Mouse (Mus musculus): Measurements from ENCODE around the gene Pbx1. TPM values are rescaled to one million over a fixed set of nuclear protein-coding genes. Genes with fewer than 3 reads are reported as not detected.

Gene Pbx1
- polyA plus RNA-seq, 1 experiment from 2014 or later: 27.5 TPM

GRCm38 (mm10) chr1:168265090-168265489 lies 167.0 kb downstream of the Pbx1 start:
- WGBS: 94% methylated on average over 5 of the region's 5 CpGs

GRCm38 (mm10) chr1:168260391-168260790 lies 171.7 kb downstream of the Pbx1 start:
- no peak overlapping the region for H3K9ac ChIP-seq
- no peaks in the 10 kb centered on the region for H3K36me3 ChIP-seq
- H3K4me1 ChIP-seq (replicated peaks): 0 out of 2 replicates have a peak, but pooled peaks cover 4% of the 10 kb centered on the region
- ATAC-seq: no peak
- H3K9me3 ChIP-seq: no peaks in the 10 kb centered on the region
- WGBS: 79% methylated on average over 3 of the region's 3 CpGs
- no peak overlapping the region for H3K4me3 ChIP-seq (replicated peaks)
- H3K27me3 ChIP-seq (replicated peaks): no peaks in the 10 kb centered on the region
- no peak overlapping the region for H3K4me2 ChIP-seq (replicated peaks)
- no peak overlapping the region for H3K27ac ChIP-seq

More at GRCm38 (mm10) chr1:168265090-168265489, 167.0 kb downstream of the Pbx1 start:
- no peaks in the 10 kb centered on the region for H3K9me3 ChIP-seq
- no peak for ATAC-seq
- no peaks in the 10 kb centered on the region for H3K27me3 ChIP-seq (replicated peaks)
- H3K36me3 ChIP-seq: no peaks in the 10 kb centered on the region
- no peak overlapping the region for H3K4me2 ChIP-seq (replicated peaks)
- H3K27ac ChIP-seq: no peak overlapping the region
- H3K4me1 ChIP-seq (replicated peaks): peaks cover 6% of the 10 kb centered on the region; the same call in 1 of the 2 replicates
- H3K4me3 ChIP-seq (replicated peaks): no peak overlapping the region
- H3K9ac ChIP-seq: no peak overlapping the region

GRCm38 (mm10) chr1:168258856-168259255 lies 173.2 kb downstream of the Pbx1 start:
- Histone ChIP-seq H3K27me3 (replicated peaks) (no peaks in the 10 kb centered on the region), H3K9ac (no peak overlapping the region), H3K27ac (no peak overlapping the region), H3K9me3 (no peaks in the 10 kb centered on the region), H3K36me3 (no peaks in the 10 kb centered on the region), H3K4me3 (replicated peaks) (no peak overlapping the region), H3K4me2 (replicated peaks) (no peak overlapping the region), H3K4me1 (replicated peaks) (no peaks in the 10 kb centered on the region)
- no peak for ATAC-seq
- WGBS: 76% methylated on average over 7 of the region's 7 CpGs

- Histone ChIP-seq H3K9ac (no peak overlapping the region), H3K27ac (no peak overlapping the region), H3K4me2 (replicated peaks) (no peak overlapping the region), H3K4me3 (replicated peaks) (no peak overlapping the region), H3K36me3 (no peaks in the 10 kb centered on the region), H3K9me3 (no peaks in the 10 kb centered on the region), H3K27me3 (replicated peaks) (no peaks in the 10 kb centered on the region), H3K4me1 (replicated peaks) (no peaks in the 10 kb centered on the region)
- WGBS: 94% methylated on average over 9 of the region's 9 CpGs
- no peak for ATAC-seq
Measured at GRCm38 (mm10) chr1:168255347-168255908, 176.6 kb downstream of the Pbx1 start.

- peak overlapping the region; percentile 26; the same call in 1 of the 2 replicates for H3K4me2 ChIP-seq (replicated peaks)
- no peak; the same call in 1 of the 2 replicates for ATAC-seq
- no peaks in the 10 kb centered on the region for H3K9me3 ChIP-seq
- no peaks in the 10 kb centered on the region for H3K27me3 ChIP-seq (replicated peaks)
- H3K27ac ChIP-seq: 0 out of 2 replicates have a peak overlapping the region, but pooled peaks have one; percentile 32
- H3K9ac ChIP-seq: no peak overlapping the region
- WGBS: 51% methylated on average over 10 of the region's 10 CpGs
- no peaks in the 10 kb centered on the region for H3K36me3 ChIP-seq
- no peak overlapping the region for H3K4me3 ChIP-seq (replicated peaks)
- peaks cover 20% of the 10 kb centered on the region for H3K4me1 ChIP-seq (replicated peaks)
Measured at GRCm38 (mm10) chr1:168246968-168247724, 184.9 kb downstream of the Pbx1 start.

GRCm38 (mm10) chr1:168245539-168245938 lies 186.5 kb downstream of the Pbx1 start:
- H3K4me1 ChIP-seq (replicated peaks): peaks cover 29% of the 10 kb centered on the region
- H3K4me2 ChIP-seq (replicated peaks): no peak overlapping the region
- no peak for ATAC-seq
- H3K9me3 ChIP-seq: no peaks in the 10 kb centered on the region
- WGBS: 73% methylated on average over 5 of the region's 5 CpGs
- no peaks in the 10 kb centered on the region for H3K36me3 ChIP-seq
- H3K9ac ChIP-seq: no peak overlapping the region
- H3K27me3 ChIP-seq (replicated peaks): no peaks in the 10 kb centered on the region
- no peak overlapping the region for H3K27ac ChIP-seq
- H3K4me3 ChIP-seq (replicated peaks): no peak overlapping the region

- peak; percentile 32; the same call in 1 of the 2 replicates for ATAC-seq
- no peak overlapping the region for H3K9ac ChIP-seq
- peaks cover 29% of the 10 kb centered on the region for H3K4me1 ChIP-seq (replicated peaks)
- no peaks in the 10 kb centered on the region for H3K9me3 ChIP-seq
- H3K36me3 ChIP-seq: no peaks in the 10 kb centered on the region
- no peak overlapping the region for H3K4me3 ChIP-seq (replicated peaks)
- H3K27me3 ChIP-seq (replicated peaks): no peaks in the 10 kb centered on the region
- 78% methylated on average over 12 of the region's 12 CpGs for WGBS
- no peak overlapping the region for H3K27ac ChIP-seq
- no peak overlapping the region for H3K4me2 ChIP-seq (replicated peaks)
Measured at GRCm38 (mm10) chr1:168243759-168244158, 188.3 kb downstream of the Pbx1 start.

DNA sequence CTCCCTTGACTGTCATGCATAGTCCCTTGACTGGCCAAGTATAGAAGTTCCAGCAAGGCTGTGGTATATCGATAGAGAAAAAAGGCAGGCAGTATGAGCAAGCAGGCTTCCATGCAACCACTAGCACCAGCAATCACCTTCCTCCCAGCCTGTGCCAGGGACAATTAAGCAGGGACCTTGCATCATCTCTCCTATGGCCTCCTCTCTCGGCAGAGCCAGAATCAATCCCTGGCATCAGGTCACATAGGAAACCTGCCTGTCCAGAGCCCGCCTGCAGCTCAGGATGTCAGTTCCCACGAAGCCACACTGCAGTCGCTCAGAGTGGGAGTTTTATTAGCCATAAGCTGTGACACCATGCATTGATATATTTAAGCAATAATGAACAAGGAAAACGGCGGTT lies 189.0 kb downstream of the Pbx1 start:
- WGBS: 75% methylated on average over 7 of the region's 7 CpGs
- peaks cover 29% of the 10 kb centered on the region for H3K4me1 ChIP-seq (replicated peaks)

GRCm38 (mm10) chr1:168241316-168241715 lies 190.8 kb downstream of the Pbx1 start:
- Histone ChIP-seq H3K27ac (no peak overlapping the region), H3K4me2 (replicated peaks) (peak overlapping the region; percentile 22; the same call in 1 of the 2 replicates), H3K9me3 (no peaks in the 10 kb centered on the region), H3K9ac (no peak overlapping the region), H3K4me1 (replicated peaks) (peaks cover 22% of the 10 kb centered on the region), H3K4me3 (replicated peaks) (no peak overlapping the region), H3K36me3 (no peaks in the 10 kb centered on the region), H3K27me3 (replicated peaks) (no peaks in the 10 kb centered on the region)
- no peak for ATAC-seq
- 45% methylated on average over 7 of the region's 7 CpGs for WGBS

More for the DNA sequence above, 189.0 kb downstream of the Pbx1 start:
- H3K36me3 ChIP-seq: no peaks in the 10 kb centered on the region
- no peak overlapping the region for H3K27ac ChIP-seq
- no peak overlapping the region for H3K4me3 ChIP-seq (replicated peaks)
- no peaks in the 10 kb centered on the region for H3K9me3 ChIP-seq
- H3K4me2 ChIP-seq (replicated peaks): no peak overlapping the region
- no peak for ATAC-seq
- H3K9ac ChIP-seq: no peak overlapping the region
- H3K27me3 ChIP-seq (replicated peaks): no peaks in the 10 kb centered on the region

GRCm38 (mm10) chr1:168240846-168241245 lies 191.2 kb downstream of the Pbx1 start:
- Histone ChIP-seq H3K9ac (no peak overlapping the region), H3K9me3 (no peaks in the 10 kb centered on the region), H3K27ac (no peak overlapping the region), H3K36me3 (no peaks in the 10 kb centered on the region), H3K4me1 (replicated peaks) (peaks cover 21% of the 10 kb centered on the region), H3K4me3 (replicated peaks) (no peak overlapping the region), H3K4me2 (replicated peaks) (no peak overlapping the region), H3K27me3 (replicated peaks) (no peaks in the 10 kb centered on the region)
- ATAC-seq: no peak
- WGBS: 40% methylated on average over 7 of the region's 7 CpGs

DNA sequence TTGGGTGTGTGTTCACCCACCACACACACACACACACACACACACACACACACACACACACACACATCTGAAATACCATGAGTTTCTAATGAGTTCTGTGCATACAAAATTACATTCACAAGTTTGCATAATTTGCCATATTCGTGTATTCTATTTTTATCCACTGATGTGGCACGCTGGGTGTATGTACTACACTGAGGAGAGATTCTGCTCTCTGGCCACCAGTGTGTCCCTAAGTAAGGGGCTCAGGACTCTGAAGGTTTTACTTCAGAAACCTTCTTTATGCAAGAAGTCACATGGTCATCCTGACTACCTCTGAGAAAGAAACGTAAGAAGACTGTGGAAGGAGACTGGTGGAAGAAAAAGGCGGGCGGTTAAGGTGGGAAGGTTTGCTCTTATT lies 191.7 kb downstream of the Pbx1 start:
- H3K4me3 ChIP-seq (replicated peaks): no peak overlapping the region
- H3K27me3 ChIP-seq (replicated peaks): no peaks in the 10 kb centered on the region
- H3K4me2 ChIP-seq (replicated peaks): no peak overlapping the region
- no peak for ATAC-seq
- no peak overlapping the region for H3K27ac ChIP-seq
- peaks cover 16% of the 10 kb centered on the region for H3K4me1 ChIP-seq (replicated peaks)
- no peak overlapping the region for H3K9ac ChIP-seq
- H3K36me3 ChIP-seq: no peaks in the 10 kb centered on the region
- WGBS: 87% methylated on average over 5 of the region's 5 CpGs
- no peaks in the 10 kb centered on the region for H3K9me3 ChIP-seq

- Histone ChIP-seq H3K4me3 (replicated peaks) (no peak overlapping the region), H3K4me2 (replicated peaks) (no peak overlapping the region), H3K36me3 (no peaks in the 10 kb centered on the region), H3K9ac (no peak overlapping the region), H3K9me3 (no peaks in the 10 kb centered on the region), H3K4me1 (replicated peaks) (peaks cover 7% of the 10 kb centered on the region), H3K27me3 (replicated peaks) (no peaks in the 10 kb centered on the region), H3K27ac (no peak overlapping the region)
- 90% methylated on average over 5 of the region's 5 CpGs for WGBS
- no peak for ATAC-seq
Measured at GRCm38 (mm10) chr1:168236101-168236500, 196.0 kb downstream of the Pbx1 start.

DNA sequence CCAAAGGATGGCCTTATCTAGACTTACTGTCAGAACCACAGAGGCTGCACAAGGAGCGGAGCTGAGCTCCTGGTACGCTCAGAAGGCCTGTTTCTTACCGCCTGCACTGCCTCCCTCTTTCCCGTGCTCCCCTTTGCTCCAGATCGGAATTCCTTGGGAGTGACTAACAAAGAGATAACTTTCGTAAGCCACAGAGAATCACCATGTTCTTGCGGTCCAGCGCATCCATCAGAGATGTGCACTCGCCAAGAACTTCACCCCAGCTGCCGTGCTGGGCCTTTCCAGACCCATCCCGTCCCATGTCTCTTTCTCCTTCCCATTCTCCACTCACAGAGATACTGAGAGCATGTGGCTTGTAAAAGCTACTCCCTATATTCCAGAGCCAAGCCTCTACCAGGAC lies 197.7 kb downstream of the Pbx1 start:
- no peak overlapping the region for H3K4me2 ChIP-seq (replicated peaks)
- no peaks in the 10 kb centered on the region for H3K36me3 ChIP-seq
- H3K27me3 ChIP-seq (replicated peaks): no peaks in the 10 kb centered on the region
- H3K27ac ChIP-seq: no peak overlapping the region
- no peak overlapping the region for H3K4me3 ChIP-seq (replicated peaks)
- WGBS: 75% methylated on average over 11 of the region's 11 CpGs
- no peaks in the 10 kb centered on the region for H3K9me3 ChIP-seq
- no peak overlapping the region for H3K9ac ChIP-seq
- H3K4me1 ChIP-seq (replicated peaks): peaks cover 20% of the 10 kb centered on the region
- no peak for ATAC-seq

All from intestine, embryonic 15.5 days (tissue).